Mouse (Mus musculus) layer of hippocampus, adult 9-10 months (tissue): Measurements from ENCODE around the gene Ntn5.
A peak's percentile ranks its signal among the peaks of the same experiment; 100 is the strongest.
"Not testable (repeated sequence)": the region's sequence is repeated elsewhere in the genome, so short reads cannot be mapped to it uniquely, and the experiment has no call there.

Experiments
- DNase-seq: peaks from one replicate; pipeline ENCODE4 v3.0.0; 2022; ENCODE audit warnings: low spot score

The Ntn5 gene

GRCm38 (mm10) chr7:45660746-45661478 is 22.9 kb upstream of the Ntn5 start:
- DNase-seq, result no peak

- not testable (repeated sequence) for DNase-seq
These were observed 22.1 kb upstream of the Ntn5 start for GRCm38 (mm10) chr7:45661702-45662101.

GRCm38 (mm10) chr7:45665303-45666138 is 18.3 kb upstream of the Ntn5 start:
- no peak for DNase-seq

GRCm38 (mm10) chr7:45666161-45666560 is 17.7 kb upstream of the Ntn5 start, which contains the start of gene Fut2:
Gene Fut2 (minus strand): TSS chr7:45666394.
- DNase-seq, result no peak

GRCm38 (mm10) chr7:45667761-45668160 is 16.1 kb upstream of the Ntn5 start:
- DNase-seq, result no peak

- no peak for DNase-seq
These were observed 14.9 kb upstream of the Ntn5 start for GRCm38 (mm10) chr7:45668921-45669320.

- no peak for DNase-seq
These were observed 6.1 kb upstream of the Ntn5 start for GRCm38 (mm10) chr7:45677627-45678295.

GRCm38 (mm10) chr7:45678513-45678912 is 5.3 kb upstream of the Ntn5 start:
- DNase-seq, result no peak

- DNase-seq, result no peak
These were observed 3.7 kb upstream of the Ntn5 start for GRCm38 (mm10) chr7:45679966-45680621.

GRCm38 (mm10) chr7:45681046-45681736 is 2.6 kb upstream of the Ntn5 start:
- DNase-seq, result no peak

- DNase-seq, result peak; percentile 78
These were observed 1.4 kb upstream of the Ntn5 start for GRCm38 (mm10) chr7:45682144-45683126.

GRCm38 (mm10) chr7:45685811-45686210 is 2.0 kb downstream of the Ntn5 start:
- DNase-seq, result no peak

- no peak for DNase-seq
These were observed 3.0 kb downstream of the Ntn5 start for GRCm38 (mm10) chr7:45686841-45687240.

- DNase-seq, result no peak
These were observed 5.3 kb downstream of the Ntn5 start for GRCm38 (mm10) chr7:45689099-45689498.

- DNase-seq, result no peak
These were observed 6.0 kb downstream of the Ntn5 start for GRCm38 (mm10) chr7:45689800-45690199.

GRCm38 (mm10) chr7:45692364-45692763 is 8.5 kb downstream of the Ntn5 start:
- no peak for DNase-seq

- no peak for DNase-seq
These were observed 10.2 kb downstream of the Ntn5 start, which contains the start of gene Sec1 for GRCm38 (mm10) chr7:45693921-45694591. Gene Sec1 (minus strand): TSS chr7:45694402.

- DNase-seq, result no peak
These were observed 11.3 kb downstream of the Ntn5 start for GRCm38 (mm10) chr7:45695098-45695497.

- no peak for DNase-seq
These were observed 14.1 kb downstream of the Ntn5 start for GRCm38 (mm10) chr7:45697894-45698293.
